Mouse (Mus musculus) thymus, postnatal 36 days (tissue): Measurements from ENCODE around the gene Il15ra.

Experiments
- DNase-seq, 2 experiments: peaks; one replicate each; pipeline ENCODE4 v3.0.0; 2022; ENCODE audit warnings: mixed read lengths in 2 of 2

Gene Il15ra

GRCm38 (mm10) chr2:11705201-11706025 is at the start of gene Il15ra:
Il15ra (plus strand) TSS chr2:11705290.
- peak; percentile 59 to 61 for DNase-seq

- DNase-seq = no peak
Observed at GRCm38 (mm10) chr2:11657581-11657980, 47.5 kb upstream of the Il15ra start.

GRCm38 (mm10) chr2:11659263-11659662 is 45.8 kb upstream of the Il15ra start:
- peak in 1 of 2 experiments; percentile 15 for DNase-seq

- no peak for DNase-seq
Observed at GRCm38 (mm10) chr2:11662143-11662906, 42.8 kb upstream of the Il15ra start.

GRCm38 (mm10) chr2:11662907-11663230 is 42.2 kb upstream of the Il15ra start:
- DNase-seq = peak in 1 of 2 experiments; percentile 33

- DNase-seq = peak; percentile 88 to 90
Observed at GRCm38 (mm10) chr2:11663961-11664360, 41.1 kb upstream of the Il15ra start.

GRCm38 (mm10) chr2:11664367-11664766 is 40.7 kb upstream of the Il15ra start:
- DNase-seq = peak in 1 of 2 experiments; percentile 50

GRCm38 (mm10) chr2:11664806-11665205 is 40.3 kb upstream of the Il15ra start:
- no peak for DNase-seq

GRCm38 (mm10) chr2:11665326-11665725 is 39.8 kb upstream of the Il15ra start:
- no peak for DNase-seq

- DNase-seq = peak; percentile 61 to 64
Observed at GRCm38 (mm10) chr2:11672144-11672543, 32.9 kb upstream of the Il15ra start.

- no peak for DNase-seq
Observed at GRCm38 (mm10) chr2:11679626-11680025, 25.5 kb upstream of the Il15ra start.

GRCm38 (mm10) chr2:11682712-11683111 is 22.4 kb upstream of the Il15ra start:
- DNase-seq = no peak

GRCm38 (mm10) chr2:11686512-11686911 is 18.6 kb upstream of the Il15ra start:
- no peak for DNase-seq

GRCm38 (mm10) chr2:11687436-11687835 is 17.7 kb upstream of the Il15ra start:
- DNase-seq = no peak

GRCm38 (mm10) chr2:11690201-11690890 is 14.7 kb upstream of the Il15ra start:
- DNase-seq = no peak

GRCm38 (mm10) chr2:11693352-11693751 is 11.7 kb upstream of the Il15ra start:
- DNase-seq = no peak

GRCm38 (mm10) chr2:11694104-11694503 is 11.0 kb upstream of the Il15ra start:
- DNase-seq = no peak

- DNase-seq = no peak
Observed at GRCm38 (mm10) chr2:11695867-11696266, 9.2 kb upstream of the Il15ra start.

GRCm38 (mm10) chr2:11698994-11699393 is 6.1 kb upstream of the Il15ra start:
- no peak for DNase-seq

- no peak for DNase-seq
Observed at GRCm38 (mm10) chr2:11699905-11700304, 5.2 kb upstream of the Il15ra start.

GRCm38 (mm10) chr2:11706030-11706745 is 1.1 kb downstream of the Il15ra start:
- peak; percentile 22 for DNase-seq

- DNase-seq = no peak
Observed at GRCm38 (mm10) chr2:11706746-11707065, 1.6 kb downstream of the Il15ra start.

GRCm38 (mm10) chr2:11708538-11708937 is 3.4 kb downstream of the Il15ra start:
- no peak for DNase-seq
